In genomic region chr1:105990138-105990821, GRCm38 (mm10) we compare ENCODE assay signal across 8 mouse cellular contexts. TPM values are rescaled to one million over a fixed set of nuclear protein-coding genes. Genes with fewer than 3 reads are reported as not detected.
A peak's percentile ranks its signal among the peaks of the same experiment; 100 is the strongest.
DNase-seq lines count a peak whose midpoint lies in the region; ATAC-seq lines count a peak whose summit lies in the region.

Gene Zcchc2, plus strand, starts transcription at chr1:105990406.

- no peaks in the 10 kb centered on the region for H3K27me3 ChIP-seq in heart, embryonic 13.5 days (replicated peaks)
- no peaks in the 10 kb centered on the region for H3K27me3 ChIP-seq in liver, embryonic 12.5 days (replicated peaks)
- no peaks in the 10 kb centered on the region for H3K27me3 ChIP-seq in stomach, embryonic 15.5 days (replicated peaks)

- H3K9me3 ChIP-seq in heart, embryonic 13.5 days = no peaks in the 10 kb centered on the region
- no peaks in the 10 kb centered on the region for H3K9me3 ChIP-seq in liver, embryonic 12.5 days (replicated peaks)
- no peaks in the 10 kb centered on the region for H3K9me3 ChIP-seq in stomach, embryonic 15.5 days

- under 1% methylated on average over 69 of the region's 83 CpGs for WGBS in heart, embryonic 13.5 days
- under 1% methylated on average over 76 of the region's 83 CpGs for WGBS in liver, embryonic 12.5 days (ENCODE audit: insufficient replicate concordance)
- under 1% methylated on average over 77 of the region's 83 CpGs for WGBS in stomach, embryonic 15.5 days

- peak within 1 kb of the TSS; percentile 98 for H3K4me2 ChIP-seq in heart, embryonic 13.5 days
- peak within 1 kb of the TSS; percentile 99 for H3K4me2 ChIP-seq in liver, embryonic 12.5 days
- peak within 1 kb of the TSS; percentile 95 for H3K4me2 ChIP-seq in stomach, embryonic 15.5 days

- DNase-seq in CD4-positive, CD25-positive, alpha-beta regulatory T cell, adult 2 months (ENCODE audit: low read depth, low spot score) = peak; percentile 99
- DNase-seq in fat pad, adult 2 months (ENCODE audit: extremely low read depth, low read depth, low spot score) = peak; percentile 80
- peak; percentile 100 for DNase-seq in kidney, postnatal 10 days
- peak; percentile 98 to 99 for DNase-seq in natural killer cell, adult 2 months (ENCODE audit: low spot score in 2 of 2)

- H3K4me3 ChIP-seq in brown adipose tissue, adult 24 weeks (ENCODE audit: insufficient read depth, low read depth, low read length) = peak within 1 kb of the TSS; percentile 88
- H3K4me3 ChIP-seq in heart, embryonic 13.5 days = peak within 1 kb of the TSS; percentile 93
- H3K4me3 ChIP-seq in liver, embryonic 12.5 days = peak within 1 kb of the TSS; percentile 79
- peak within 1 kb of the TSS; percentile 81 for H3K4me3 ChIP-seq in stomach, embryonic 15.5 days (replicated peaks)

- no peaks in the 10 kb centered on the region for H3K36me3 ChIP-seq in heart, embryonic 13.5 days
- H3K36me3 ChIP-seq in liver, embryonic 12.5 days = no peaks in the 10 kb centered on the region
- H3K36me3 ChIP-seq in stomach, embryonic 15.5 days = no peaks in the 10 kb centered on the region

- peaks cover 6% of the 10 kb centered on the region for H3K4me1 ChIP-seq in brown adipose tissue, adult 24 weeks (ENCODE audit: control insufficient read depth, insufficient read depth, insufficient read length, low read length)
- peaks cover 53% of the 10 kb centered on the region for H3K4me1 ChIP-seq in heart, embryonic 13.5 days
- peaks cover 62% of the 10 kb centered on the region for H3K4me1 ChIP-seq in liver, embryonic 12.5 days
- 0 out of 2 replicates have a peak, but pooled peaks cover 11% of the 10 kb centered on the region for H3K4me1 ChIP-seq in stomach, embryonic 15.5 days

- peak; percentile 88 for ATAC-seq in heart, embryonic 13.5 days (ENCODE audit: extremely low read depth, insufficient number of reproducible peaks, low FRiP score, low TSS enrichment)
- peak; percentile 89 for ATAC-seq in liver, embryonic 12.5 days
- ATAC-seq in stomach, embryonic 15.5 days (ENCODE audit: insufficient read depth, low FRiP score, low read depth) = peak; percentile 95

- H3K27ac ChIP-seq in brown adipose tissue, adult 24 weeks (replicated peaks; ENCODE audit: low read depth, low read length) = peak within 1 kb of the TSS; percentile 90
- H3K27ac ChIP-seq in heart, embryonic 13.5 days (replicated peaks) = peak within 1 kb of the TSS; percentile 96
- peak within 1 kb of the TSS; percentile 97 for H3K27ac ChIP-seq in liver, embryonic 12.5 days
- H3K27ac ChIP-seq in stomach, embryonic 15.5 days = peak within 1 kb of the TSS; percentile 97

- H3K9ac ChIP-seq in heart, embryonic 13.5 days = peak within 1 kb of the TSS; percentile 95
- H3K9ac ChIP-seq in liver, embryonic 12.5 days = peak within 1 kb of the TSS; percentile 87
- H3K9ac ChIP-seq in stomach, embryonic 15.5 days = peak within 1 kb of the TSS; percentile 73

RNA-seq across cellular contexts. Expression of gene Zcchc2, which starts in this region (rescaled TPM):
- polyA plus RNA-seq in brown adipose tissue, adult 24 weeks (2012; ENCODE audit: insufficient read depth, insufficient read length, missing spikeins) = 10.2 and 12.1 TPM in 2 replicates
- 1.3 and 1.5 TPM in 2 replicates for polyA plus RNA-seq in heart, embryonic 13.5 days (2015; fragmentation: Nextera tagmentation; extraction: Ambion mirVana)
- polyA plus RNA-seq in liver, embryonic 12.5 days (2016; fragmentation: Nextera tagmentation; extraction: Ambion mirVana) = 1.7 and 1.9 TPM in 2 replicates
- 2.5 TPM in 2 replicates for polyA plus RNA-seq in stomach, embryonic 15.5 days (2015; fragmentation: Nextera tagmentation; extraction: Ambion mirVana)

Comparison
In these comparisons a context has a peak if more than half of its experiments do, and no peak if none do; other contexts are left out.
1. Peak in every context shown above with its lines: DNase-seq, ATAC-seq, H3K4me3 ChIP-seq and H3K27ac ChIP-seq.